Mouse (Mus musculus): ENCODE measurements around the gene Letm1.

GRCm38 (mm10) chr5:33731051-33731450, 51.6 kb downstream of the Letm1 start:
- no peak for TF ChIP-seq CTCF (IDR thresholded peaks at IDR 0.05; ENCODE audit: extremely low read depth, insufficient read depth, insufficient read length, insufficient replicate concordance)
- TF ChIP-seq POLR2A (IDR thresholded peaks at IDR 0.05; ENCODE audit: low read depth, low read length) = no peak

Measured in spleen, adult 2 months (tissue).